Mouse (Mus musculus) left cerebral cortex, adult 11 months (tissue): Measurements from ENCODE around the gene Kif20b.

Source experiments
- DNase-seq: peaks from one replicate; pipeline ENCODE4 v3.0.0; 2022; ENCODE audit warnings: low spot score

Gene Kif20b

GRCm38 (mm10) chr19:34921652-34922602 is at the start of gene Kif20b:
TSS of gene Kif20b (plus strand) at chr19:34922361.
- DNase-seq: peak; percentile 64

DNA sequence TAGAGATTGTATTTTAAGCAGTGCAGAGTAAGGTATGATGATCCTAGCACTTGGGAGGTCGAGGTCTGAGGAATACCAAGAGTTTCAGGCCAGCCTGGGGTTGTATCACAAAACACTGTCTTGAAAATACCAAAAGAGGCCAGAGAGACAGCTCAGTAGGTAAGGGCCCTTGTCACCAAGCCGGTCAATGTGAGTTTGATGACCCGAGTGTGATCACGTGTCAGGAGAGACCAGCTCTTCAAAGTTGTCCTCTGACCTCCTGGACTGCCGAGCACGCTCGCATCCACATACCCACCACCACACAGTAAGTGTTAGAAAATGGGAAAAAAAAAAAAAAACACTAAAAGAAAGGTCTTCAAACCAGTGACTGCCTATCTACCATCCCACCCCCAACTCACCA is 45.5 kb upstream of the Kif20b start:
- DNase-seq: no peak

- DNase-seq: peak; percentile 87
These were observed 44.1 kb upstream of the Kif20b start for GRCm38 (mm10) chr19:34877898-34878602.

DNA sequence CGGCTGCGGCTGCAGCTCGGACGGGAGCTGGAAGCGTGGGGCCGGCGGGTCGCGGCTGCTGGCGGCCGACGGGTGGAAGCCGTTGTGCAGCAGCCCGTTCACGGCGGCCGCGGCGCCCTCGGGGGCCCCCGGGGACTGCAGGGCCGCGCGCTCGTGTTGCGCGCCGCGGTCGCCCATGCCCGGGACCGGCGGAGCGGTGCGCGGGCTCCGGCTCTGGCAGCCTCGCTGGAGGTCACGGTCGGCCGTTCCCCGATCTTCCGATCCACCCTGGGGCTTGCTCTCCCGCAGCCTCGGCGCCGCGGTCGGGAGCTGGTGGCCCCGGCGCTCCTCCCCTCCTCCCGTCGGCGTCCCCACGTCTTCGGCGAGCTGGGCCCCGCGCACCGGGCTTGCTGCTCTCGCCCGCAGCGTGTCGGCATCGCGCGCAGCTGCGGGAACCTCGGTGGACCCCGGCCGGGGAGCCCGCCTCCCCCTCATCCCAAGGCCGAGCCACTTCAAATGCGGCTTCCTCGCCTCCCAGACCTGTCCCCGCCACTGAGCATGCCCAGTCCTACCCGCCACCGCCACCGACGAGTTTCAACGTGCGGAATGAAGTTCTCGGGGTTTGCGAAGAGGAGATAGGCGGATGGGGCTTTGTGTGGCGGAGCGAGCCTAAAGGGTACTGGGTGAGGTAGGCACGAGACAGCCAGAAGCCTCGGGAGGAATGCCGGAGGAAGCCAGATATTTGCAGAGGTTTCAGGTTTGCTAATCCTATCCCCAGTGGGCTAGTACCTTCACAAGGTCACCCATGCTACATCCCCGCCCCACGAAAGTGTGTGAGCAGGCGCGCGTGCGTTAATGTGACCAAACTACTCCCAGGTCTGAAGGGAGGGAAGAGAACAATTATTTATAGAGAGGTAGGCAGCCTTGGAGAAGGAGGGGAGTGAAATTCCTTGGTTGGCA is 43.3 kb upstream of the Kif20b start, which contains the start of gene Pank1:
Gene Pank1 (minus strand): TSS at position 853 of the 939 bp plus-strand sequence.
- peak; percentile 53 for DNase-seq

GRCm38 (mm10) chr19:34879624-34880023 is 42.5 kb upstream of the Kif20b start:
- DNase-seq: no peak

GRCm38 (mm10) chr19:34881160-34881559 is 41.0 kb upstream of the Kif20b start:
- DNase-seq: peak; percentile 30

DNA sequence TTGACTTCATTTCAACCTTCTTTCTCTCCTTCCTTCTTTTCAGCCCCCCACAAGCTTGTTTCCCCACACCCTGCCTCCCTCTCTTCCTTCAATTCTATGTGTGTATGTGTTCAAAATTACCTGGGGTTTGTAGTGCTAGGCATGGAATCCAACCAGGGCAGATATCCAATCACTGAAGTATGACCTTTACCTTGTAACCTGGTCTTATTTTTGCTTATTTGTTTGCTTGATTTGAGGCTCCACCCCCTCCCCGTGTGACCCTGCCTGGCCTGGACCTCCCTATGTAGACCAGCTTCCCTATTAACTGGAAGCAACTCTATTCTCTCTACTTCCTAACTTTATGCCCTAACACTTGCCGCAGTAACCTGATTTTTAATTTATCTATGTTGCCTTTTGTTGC is 39.7 kb upstream of the Kif20b start:
- no peak for DNase-seq

- no peak for DNase-seq
These were observed 38.5 kb upstream of the Kif20b start for GRCm38 (mm10) chr19:34883526-34884224.

GRCm38 (mm10) chr19:34886324-34886723 is 35.8 kb upstream of the Kif20b start:
- no peak for DNase-seq

DNA sequence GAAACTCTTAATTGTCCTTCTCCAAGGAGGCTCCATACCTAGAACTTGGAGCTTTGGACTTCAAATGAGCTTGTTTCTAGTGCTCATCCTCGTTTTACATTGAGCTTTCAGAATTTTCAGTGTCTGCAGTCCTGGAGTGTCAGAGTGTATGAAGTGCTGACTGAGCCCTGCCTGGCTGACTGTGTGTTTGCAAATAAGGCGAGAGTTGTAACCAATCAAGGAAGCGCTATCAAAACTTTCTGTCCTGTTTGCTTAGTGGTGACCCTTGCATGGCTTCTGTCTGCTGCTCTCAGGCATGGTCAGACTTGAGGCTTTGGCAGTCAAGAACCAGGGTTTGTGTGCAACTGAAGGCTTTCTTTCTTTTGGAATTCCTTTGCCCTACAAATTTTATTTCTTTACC is 31.2 kb upstream of the Kif20b start:
- no peak for DNase-seq

- no peak for DNase-seq
These were observed 30.6 kb upstream of the Kif20b start for GRCm38 (mm10) chr19:34891590-34891989.

GRCm38 (mm10) chr19:34895082-34895481 is 27.1 kb upstream of the Kif20b start:
- DNase-seq: no peak

DNA sequence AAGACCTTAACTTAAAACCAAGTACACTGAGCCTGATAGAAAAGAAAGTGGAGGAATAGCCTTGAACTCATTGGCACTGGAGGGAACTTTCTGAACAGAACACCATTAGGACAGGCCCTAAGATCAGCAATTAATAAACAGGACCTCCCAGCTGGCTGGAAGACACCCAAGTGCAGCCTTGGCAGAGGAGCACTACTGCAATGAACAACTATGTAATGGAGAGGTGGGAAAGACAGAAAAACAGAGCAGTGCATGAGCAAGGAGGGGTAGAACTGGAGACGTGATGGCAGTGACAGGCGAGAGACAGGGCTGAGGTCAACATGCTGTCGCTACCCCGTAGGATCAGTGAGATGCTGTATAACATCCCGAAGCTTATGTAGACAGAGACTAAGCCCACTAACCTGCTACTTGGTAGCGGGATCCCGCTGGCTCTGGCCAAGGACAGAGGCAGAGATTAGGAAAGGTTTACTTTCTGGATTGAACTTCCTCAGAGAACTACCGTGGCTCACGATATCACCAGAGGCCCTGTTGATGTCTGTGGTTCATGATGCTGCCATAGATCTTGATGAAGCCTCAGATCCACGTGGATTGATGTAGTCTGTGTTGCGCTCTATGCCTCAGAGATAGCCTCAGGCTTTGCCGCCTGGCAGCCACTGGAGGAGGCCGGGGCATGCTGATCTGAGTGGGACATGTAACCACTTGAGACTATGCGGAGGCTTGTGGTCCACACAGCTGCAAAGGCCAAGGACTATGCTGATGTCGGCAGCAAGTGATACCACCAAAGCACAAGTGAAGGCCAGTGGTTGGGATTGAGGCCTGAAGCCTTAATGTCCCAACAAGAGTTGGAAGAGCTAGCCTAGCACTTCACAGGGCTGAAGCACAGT is 24.8 kb upstream of the Kif20b start:
- DNase-seq: no peak

GRCm38 (mm10) chr19:34898941-34899340 is 23.2 kb upstream of the Kif20b start:
- no peak for DNase-seq

DNA sequence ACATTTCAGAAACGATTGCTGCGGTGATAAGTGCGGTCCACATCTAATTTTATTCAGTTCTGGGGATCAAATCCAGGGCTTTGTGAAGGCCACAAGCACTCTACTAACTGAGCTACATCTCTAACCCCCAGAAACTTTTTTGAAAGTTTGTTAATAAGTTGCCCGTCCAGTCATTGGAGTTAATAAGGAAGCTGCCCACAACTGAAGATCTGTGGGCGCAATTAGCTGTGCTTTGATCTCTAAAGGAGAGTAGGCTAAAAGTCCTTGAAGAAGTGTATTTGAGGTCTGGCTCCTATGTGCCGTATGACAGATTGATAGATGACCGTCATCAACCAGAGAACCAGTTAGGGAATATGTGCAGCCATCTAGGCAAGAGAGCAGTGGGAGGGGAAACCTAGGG is 20.9 kb upstream of the Kif20b start:
- no peak for DNase-seq

- DNase-seq: no peak
These were observed 20.4 kb upstream of the Kif20b start for GRCm38 (mm10) chr19:34901735-34902134.

DNA sequence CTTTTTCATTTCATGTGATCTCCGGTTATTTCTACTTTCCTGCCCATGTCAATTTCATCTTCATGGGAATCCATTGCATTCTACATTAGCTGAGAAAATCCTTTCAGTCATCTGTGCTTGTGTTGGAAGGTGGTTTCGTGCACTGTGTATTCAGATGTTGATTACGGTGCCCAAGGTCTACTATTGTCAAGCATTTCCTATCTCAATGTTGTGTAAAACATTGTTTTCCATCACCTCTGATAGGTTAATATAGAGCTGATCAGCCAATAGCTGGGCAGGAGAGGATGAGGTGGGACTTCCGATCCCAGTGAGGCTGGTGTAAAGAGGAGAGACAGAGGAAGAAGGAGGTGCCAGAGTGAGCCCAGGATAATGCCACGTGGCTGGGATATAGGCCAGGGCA is 18.1 kb upstream of the Kif20b start:
- DNase-seq: no peak

DNA sequence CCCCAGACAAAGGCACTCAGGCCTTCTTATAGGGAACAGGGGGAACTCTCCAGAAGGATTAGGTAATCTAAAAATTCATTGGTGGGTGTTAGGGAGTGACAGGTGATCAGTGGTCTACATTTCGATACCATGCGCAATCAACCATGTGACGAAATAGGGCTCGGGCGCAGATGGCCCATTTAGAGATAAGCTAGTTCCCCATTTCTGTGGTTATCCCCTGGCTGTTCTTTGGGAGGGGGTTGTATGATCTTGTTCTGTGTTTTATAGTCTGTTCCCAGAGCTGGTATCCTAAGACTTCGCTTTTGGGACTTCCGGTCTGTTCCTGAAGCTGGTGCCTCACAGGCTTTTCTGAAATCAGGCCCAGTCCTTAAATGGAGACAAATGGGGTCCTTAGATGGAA is 16.7 kb upstream of the Kif20b start:
- no peak for DNase-seq

DNA sequence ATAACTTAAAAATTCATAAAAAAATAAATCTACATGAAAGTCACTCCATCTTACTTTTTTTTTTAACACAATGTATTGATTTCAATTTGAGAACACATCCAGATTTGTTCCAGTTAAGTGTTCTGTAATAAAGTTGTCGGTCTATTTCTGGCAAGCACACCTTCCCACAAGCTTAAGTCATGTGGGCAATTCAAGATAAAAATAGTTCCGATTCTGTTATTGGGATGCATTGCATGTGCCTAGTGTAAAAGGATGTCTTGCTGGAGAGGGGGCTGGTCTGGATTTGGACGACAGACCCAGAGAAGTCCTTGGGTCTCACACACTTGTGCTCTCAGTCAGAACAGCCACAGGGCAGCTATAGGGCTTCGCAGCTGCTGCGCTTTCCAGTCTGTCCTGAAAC is 15.4 kb upstream of the Kif20b start:
- DNase-seq: no peak

DNA sequence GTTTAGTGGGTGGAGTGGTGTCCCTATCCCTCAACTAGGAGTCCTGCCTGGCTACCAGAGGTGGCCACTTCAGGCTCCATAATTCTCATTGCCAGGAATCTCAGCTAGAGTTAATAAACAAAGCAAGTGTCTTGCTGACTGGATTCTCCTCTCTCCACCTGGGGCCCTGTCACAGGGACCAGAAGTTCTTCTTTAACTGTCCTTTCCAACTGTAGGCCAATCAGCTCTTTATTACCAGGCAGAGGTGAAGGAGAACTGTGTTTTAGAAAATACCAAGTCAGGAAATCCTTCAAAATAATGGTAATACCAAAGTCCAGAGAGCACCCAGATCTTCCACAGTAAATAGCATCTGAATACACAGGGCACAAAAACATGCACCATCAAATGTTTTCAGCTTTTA is 9.8 kb upstream of the Kif20b start:
- DNase-seq: no peak
